Mouse (Mus musculus) neural tube, embryonic 11.5 days (tissue): ENCODE results near the gene Gbe1. TPM values are rescaled to one million over a fixed set of nuclear protein-coding genes. Genes with fewer than 3 reads are reported as not detected.

ENCODE experiments used
- ATAC-seq: fragments of 200-750 bp; cut with Nextera tagmentation; 2 replicates; pipeline ENCODE4 v1.8.0; 2017; ENCODE audit warnings: moderate number of reproducible peaks, mild to moderate bottlenecking, moderate TSS enrichment, moderate library complexity; ENCODE audit not compliant: insufficient read depth, low FRiP score, low TSS enrichment
- DNase-seq: peaks from one replicate; pipeline ENCODE4 v3.0.0-alpha.2; 2015; ENCODE audit warnings: low spot score
- H3K27ac ChIP-seq: fragments of 300-500 bp; sonication (generic); 2 replicates; pipeline ENCODE4 v1.5.1; 2014; ENCODE audit warnings: low read depth, mild to moderate bottlenecking, low read length
- H3K27me3 ChIP-seq: fragments of 300-500 bp; sonication (generic); 2 replicates; pipeline ENCODE4 v1.6.1; 2014; ENCODE audit warnings: mild to moderate bottlenecking, low read length, mixed read lengths; ENCODE audit not compliant: control insufficient read depth, insufficient read depth
- H3K36me3 ChIP-seq: fragments of 300-500 bp; sonication (generic); 2 replicates; pipeline ENCODE4 v1.6.1; 2014; ENCODE audit warnings: mild to moderate bottlenecking, low read length, moderate library complexity, mixed read lengths; ENCODE audit not compliant: control insufficient read depth, insufficient read depth
- H3K4me1 ChIP-seq: fragments of 300-500 bp; sonication (generic); 2 replicates; pipeline ENCODE4 v1.6.1; 2014; ENCODE audit warnings: low read length, mixed read lengths; ENCODE audit not compliant: control insufficient read depth, insufficient read depth
- H3K4me2 ChIP-seq: fragments of 300-500 bp; sonication (generic); 2 replicates; pipeline ENCODE4 v1.6.1; 2014; ENCODE audit warnings: low read depth, mild to moderate bottlenecking, moderate library complexity
- H3K4me3 ChIP-seq: fragments of 300-500 bp; sonication (generic); 2 replicates; pipeline ENCODE4 v1.5.1; 2014; ENCODE audit warnings: low read depth, low read length
- H3K9ac ChIP-seq: fragments of 300-500 bp; sonication (generic); 2 replicates; pipeline ENCODE4 v1.6.1; 2014; ENCODE audit warnings: mild to moderate bottlenecking, low read length
- H3K9me3 ChIP-seq: fragments of 300-500 bp; sonication (generic); 2 replicates; pipeline ENCODE4 v1.6.1; 2016; ENCODE audit warnings: low read length; ENCODE audit not compliant: control insufficient read depth
- WGBS: fragments of 180-500 bp; shearing (Covaris S2); extraction: QIAGEN DNeasy Blood & Tissue Kit; methylation state at CpG from one replicate; pipeline ENCODE4 v1.1.7; 2014; 5-methylcytosine and 5-hydroxymethylcytosine counted together
- polyA plus RNA-seq: library from polyadenylated mRNA; unstranded; fragments of >200 nt; fragmentation: Nextera tagmentation; extraction: Ambion mirVana; gene quantifications from 2 replicates; pipeline ENCODE4 v1.2.1, GENCODE M21; 2014

The Gbe1 gene
- 13.4 and 15.2 TPM in 2 replicates for polyA plus RNA-seq

DNA sequence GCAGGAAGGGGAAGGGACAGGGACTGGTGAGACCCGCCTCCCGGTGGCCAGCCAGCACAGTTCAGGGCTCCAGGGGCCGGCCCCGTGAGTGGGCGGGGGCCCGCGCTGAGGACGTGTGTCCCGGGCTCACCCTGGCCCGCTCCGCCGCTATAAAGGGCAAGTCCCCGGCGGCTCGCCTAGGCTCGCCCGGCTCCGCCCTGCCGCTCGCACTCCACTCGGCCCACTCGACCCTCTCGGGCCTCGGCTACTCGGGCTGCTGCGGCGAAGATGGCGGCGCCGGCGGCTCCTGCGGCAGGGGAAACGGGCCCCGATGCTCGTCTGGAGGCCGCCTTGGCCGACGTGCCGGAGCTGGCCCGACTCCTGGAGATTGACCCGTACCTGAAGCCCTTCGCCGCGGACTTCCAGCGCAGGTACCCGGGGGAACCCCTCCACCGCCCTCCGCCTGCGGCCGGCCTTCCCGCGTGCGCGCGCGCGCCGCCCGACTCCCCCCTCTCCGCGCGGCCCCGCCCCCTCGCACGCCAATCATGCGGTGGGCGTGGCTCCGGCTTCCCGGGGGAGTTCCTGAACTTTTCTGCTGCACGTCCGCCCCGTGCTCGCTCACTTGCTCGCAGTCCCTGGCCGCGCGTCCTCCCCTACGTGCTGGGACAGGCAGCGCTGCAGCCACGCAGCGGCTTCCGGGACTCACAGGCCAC, at the start of gene Gbe1:
TSS of gene Gbe1 (plus strand) at position 64 of the 692 bp plus-strand sequence.
- Histone ChIP-seq H3K4me3 (peak within 1 kb of the TSS; percentile 61), H3K9ac (peak within 1 kb of the TSS; percentile 86), H3K27me3 (no peaks in the 10 kb centered on the region), H3K9me3 (no peaks in the 10 kb centered on the region), H3K27ac (peak within 1 kb of the TSS; percentile 85), H3K4me2 (peak within 1 kb of the TSS; percentile 55), H3K4me1 (no peaks in the 10 kb centered on the region), H3K36me3 (no peaks in the 10 kb centered on the region)
- DNase-seq = peak; percentile 93
- WGBS = under 1% methylated on average over 56 of the region's 82 CpGs
- peak; percentile 97 for ATAC-seq

GRCm38 (mm10) chr16:70310691-70311090, 3.1 kb upstream of the Gbe1 start:
- Histone ChIP-seq H3K27me3 (no peaks in the 10 kb centered on the region), H3K4me3 (no peak overlapping the region), H3K4me1 (no peaks in the 10 kb centered on the region), H3K27ac (no peak overlapping the region), H3K36me3 (no peaks in the 10 kb centered on the region), H3K9me3 (no peaks in the 10 kb centered on the region), H3K4me2 (no peak overlapping the region), H3K9ac (no peak overlapping the region)
- ATAC-seq (no peak), DNase-seq (no peak)
- WGBS = 93% methylated on average over 4 of the region's 4 CpGs

- Histone ChIP-seq H3K27ac (no peak overlapping the region), H3K4me2 (peak overlapping the region; percentile 37), H3K27me3 (no peaks in the 10 kb centered on the region), H3K36me3 (no peaks in the 10 kb centered on the region), H3K4me3 (peak overlapping the region; percentile 61), H3K9ac (peak overlapping the region; percentile 86), H3K9me3 (no peaks in the 10 kb centered on the region), H3K4me1 (no peaks in the 10 kb centered on the region)
- 3% methylated on average over 7 of the region's 7 CpGs for WGBS
- DNase-seq = no peak
- ATAC-seq = no peak
Observed at GRCm38 (mm10) chr16:70313496-70313885, 258 bp upstream of the Gbe1 start.

DNA sequence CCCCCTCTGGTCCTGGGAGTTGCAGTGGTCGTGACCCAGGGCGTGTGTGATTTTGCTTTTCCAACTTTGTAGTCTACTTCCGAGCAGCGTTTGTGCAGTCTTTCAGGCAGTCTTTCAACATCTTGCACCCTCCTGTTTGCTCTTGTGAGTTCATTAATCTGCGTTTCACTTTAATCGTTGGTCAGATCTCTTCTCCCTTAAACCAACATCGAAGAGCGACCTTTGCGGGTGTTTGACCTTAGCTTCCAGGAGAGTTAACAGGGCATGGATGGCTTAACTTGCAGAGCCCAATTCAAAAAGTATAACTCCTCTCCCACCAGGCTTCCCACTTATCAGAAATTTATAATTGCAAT, 805 bp downstream of the Gbe1 start:
- Histone ChIP-seq H3K4me1 (no peaks in the 10 kb centered on the region), H3K36me3 (no peaks in the 10 kb centered on the region), H3K9me3 (no peaks in the 10 kb centered on the region), H3K4me2 (peak overlapping the region; percentile 55), H3K27ac (peak overlapping the region; percentile 85; the same call in 1 of the 2 replicates), H3K27me3 (no peaks in the 10 kb centered on the region), H3K9ac (peak overlapping the region; percentile 86), H3K4me3 (peak overlapping the region; percentile 61)
- DNase-seq = no peak
- WGBS = 0% methylated on average over 9 of the region's 9 CpGs
- ATAC-seq = no peak

- Histone ChIP-seq H3K4me2 (no peak overlapping the region), H3K27me3 (no peaks in the 10 kb centered on the region), H3K36me3 (no peaks in the 10 kb centered on the region), H3K9ac (no peak overlapping the region), H3K27ac (no peak overlapping the region), H3K4me3 (no peak overlapping the region), H3K4me1 (no peaks in the 10 kb centered on the region), H3K9me3 (no peaks in the 10 kb centered on the region)
- ATAC-seq (no peak), DNase-seq (no peak)
- 55% methylated on average over 3 of the region's 3 CpGs for WGBS
Observed at GRCm38 (mm10) chr16:70315261-70315660, 1.5 kb downstream of the Gbe1 start.

GRCm38 (mm10) chr16:70315862-70316390, 2.2 kb downstream of the Gbe1 start:
- H3K9me3 ChIP-seq = no peaks in the 10 kb centered on the region
- H3K4me1 ChIP-seq = no peaks in the 10 kb centered on the region
- no peak overlapping the region for H3K4me3 ChIP-seq
- no peak overlapping the region for H3K9ac ChIP-seq
- H3K27ac ChIP-seq = no peak overlapping the region
- no peak for ATAC-seq
- H3K36me3 ChIP-seq = no peaks in the 10 kb centered on the region
- peak; percentile 25 for DNase-seq
- no peaks in the 10 kb centered on the region for H3K27me3 ChIP-seq
- H3K4me2 ChIP-seq = no peak overlapping the region
- WGBS = 61% methylated on average over 3 of the region's 3 CpGs

DNA sequence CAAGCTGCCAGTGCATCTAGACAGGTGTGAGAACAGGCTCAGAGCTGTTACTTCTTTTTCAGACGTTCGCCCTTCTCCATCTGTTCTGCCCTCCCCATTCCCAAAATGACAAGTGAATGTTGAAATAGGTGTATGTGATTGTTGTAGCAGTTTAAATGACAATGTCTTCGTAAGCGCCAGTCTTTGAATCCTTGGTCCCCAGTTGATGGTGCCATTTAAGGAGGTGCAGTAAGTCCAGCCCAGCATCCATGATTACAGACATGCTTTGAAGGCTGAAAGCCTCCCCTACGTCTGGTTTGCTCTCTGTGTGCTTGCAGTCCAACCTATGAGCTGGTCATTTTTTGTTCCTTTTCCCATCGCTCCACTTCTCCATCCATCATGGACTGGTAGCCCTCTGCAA, 5.6 kb downstream of the Gbe1 start:
- DNase-seq (no peak), ATAC-seq (no peak)
- Histone ChIP-seq H3K36me3 (no peaks in the 10 kb centered on the region), H3K4me2 (no peak overlapping the region), H3K4me1 (no peaks in the 10 kb centered on the region), H3K27me3 (no peaks in the 10 kb centered on the region), H3K4me3 (no peak overlapping the region), H3K27ac (no peak overlapping the region), H3K9ac (no peak overlapping the region), H3K9me3 (no peaks in the 10 kb centered on the region)
- WGBS = 85% methylated on average over 6 of the region's 6 CpGs

- Histone ChIP-seq H3K4me2 (no peak overlapping the region), H3K27ac (no peak overlapping the region), H3K27me3 (no peaks in the 10 kb centered on the region), H3K36me3 (no peaks in the 10 kb centered on the region), H3K4me3 (no peak overlapping the region), H3K9ac (no peak overlapping the region), H3K4me1 (no peaks in the 10 kb centered on the region), H3K9me3 (no peaks in the 10 kb centered on the region)
- no peak for ATAC-seq
- WGBS = 81% methylated on average over 10 of the region's 10 CpGs
- no peak for DNase-seq
Observed at GRCm38 (mm10) chr16:70320612-70321280, 7.0 kb downstream of the Gbe1 start.
